Mouse (Mus musculus): ENCODE data around the gene Mmachc.

DNA sequence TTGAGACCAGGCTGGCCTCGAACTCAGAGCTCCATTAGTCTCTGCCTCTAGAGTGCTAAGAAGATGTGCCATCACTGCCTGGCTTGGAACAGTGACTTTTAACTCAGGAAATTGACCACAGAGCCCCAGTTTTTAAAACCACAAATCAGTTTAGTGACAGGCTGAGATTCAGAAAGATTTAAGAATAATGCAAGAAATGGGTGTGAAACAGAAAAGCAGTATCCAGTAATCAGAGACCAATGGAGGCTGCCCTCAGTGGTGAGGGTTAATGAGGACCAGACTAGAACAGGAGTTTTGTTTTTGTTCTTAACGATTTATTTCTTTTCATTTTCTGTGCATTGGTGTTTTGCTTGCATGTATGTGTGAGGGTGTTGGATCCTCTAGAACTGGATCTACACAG lies 23.5 kb downstream of the Mmachc start:
- TF ChIP-seq POLR2A (IDR thresholded peaks at IDR 0.05; ENCODE audit: extremely low read depth, insufficient read depth, low read length), result no peak
- TF ChIP-seq CTCF (IDR thresholded peaks at IDR 0.05; ENCODE audit: extremely low read depth, insufficient read depth, low read length), result no peak

All from cortical plate, adult 2 months (tissue).